Mouse (Mus musculus) C2C12 (cell line): ENCODE data around the gene Ubtd2.

Source experiments
- CEBPB ChIP-seq: IDR thresholded peaks from one replicate; pipeline ENCODE4 v1.6.1; 2011; ENCODE audit warnings: low read depth, mild to moderate bottlenecking, control low read depth, moderate library complexity
- CTCF ChIP-seq: IDR thresholded peaks from one replicate; pipeline ENCODE4 v1.5.1; 2011; ENCODE audit not compliant: control insufficient read depth, insufficient read depth, insufficient read length
- FOSL1 ChIP-seq: IDR thresholded peaks from one replicate; pipeline ENCODE4 v1.8.0; 2011; ENCODE audit warnings: mild to moderate bottlenecking, low read length; ENCODE audit not compliant: poor library complexity, insufficient read depth, severe bottlenecking
- MYOD1 ChIP-seq: IDR thresholded peaks from one replicate; pipeline ENCODE4 v1.6.1; 2011; ENCODE audit warnings: low read depth; ENCODE audit not compliant: control insufficient read depth, insufficient read length
- MYOG ChIP-seq: IDR thresholded peaks from one replicate; pipeline ENCODE4 v1.6.1; 2011; ENCODE audit not compliant: control insufficient read depth, insufficient read length; ENCODE audit errors: extremely low read depth
- USF1 ChIP-seq: IDR thresholded peaks from one replicate; pipeline ENCODE4 v1.6.1; 2011; ENCODE audit warnings: low read depth, mild to moderate bottlenecking, control low read depth, moderate library complexity

DNA sequence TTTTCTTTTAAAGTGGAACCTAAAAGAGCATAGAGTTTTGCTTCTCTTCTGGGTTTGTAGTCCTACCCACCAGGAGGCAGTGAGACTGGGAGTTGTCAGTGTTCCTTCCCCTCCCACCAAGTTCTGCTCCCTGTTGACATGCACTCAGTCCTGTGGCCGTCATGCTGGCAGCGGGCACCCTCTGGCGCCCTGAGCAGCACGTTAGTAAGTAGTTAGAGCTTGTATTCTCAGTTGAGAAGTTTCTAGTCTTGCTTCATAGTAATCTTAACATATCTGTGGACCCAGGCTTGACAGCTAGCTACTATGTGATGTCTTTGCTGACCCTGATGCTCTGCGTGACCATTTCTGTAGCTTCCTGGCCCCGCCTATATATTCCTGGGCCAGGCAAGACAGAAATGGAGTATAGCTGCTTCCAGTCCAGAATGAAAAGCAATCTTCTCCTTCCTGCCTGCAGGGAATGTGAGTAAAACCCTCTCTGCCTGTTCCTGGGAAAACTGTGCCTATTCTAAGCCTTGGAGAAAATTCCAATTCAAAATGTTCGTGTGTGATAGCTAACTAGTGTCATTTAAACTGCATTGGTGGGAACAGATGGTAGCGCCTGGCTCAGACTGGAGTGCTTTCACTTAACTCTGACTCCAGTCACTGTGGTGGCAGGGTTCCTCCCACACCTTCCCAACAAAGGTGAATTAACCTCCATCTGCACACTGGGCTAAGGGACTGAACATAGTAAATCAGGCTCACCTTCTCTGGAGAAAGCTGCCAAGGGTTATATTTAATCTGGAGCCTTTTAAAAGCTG lies 61.9 kb downstream of the Ubtd2 start:
- TF ChIP-seq FOSL1: no peak
- no peak for TF ChIP-seq CTCF
- TF ChIP-seq MYOG: no peak
- TF ChIP-seq CEBPB: no peak
- no peak for TF ChIP-seq MYOD1
- TF ChIP-seq USF1: no peak
